Comparison of ENCODE assay signal across 9 mouse cellular contexts in genomic region chr4:148139767-148140097, GRCm38 (mm10). TPM values are rescaled to one million over a fixed set of nuclear protein-coding genes. Genes with fewer than 3 reads are reported as not detected.
DNase-seq lines count a peak whose midpoint lies in the region; ATAC-seq and TF ChIP-seq lines count a peak whose summit lies in the region.
"Had no signal": no experiment of that assay in that cellular context is flagged by ENCODE, and none has a peak within 500 bp of the region (broad histone marks: within the 10 kb centered on the region; RNA-seq: fewer than 3 reads in every experiment).

No protein-coding gene starts in this region.

- peak overlapping the region; percentile 96 for H3K4me2 ChIP-seq in heart, embryonic 15.5 days
- peak overlapping the region; percentile 95 for H3K4me2 ChIP-seq in hindbrain, embryonic 14.5 days (replicated peaks)
- peak overlapping the region; percentile 85 for H3K4me2 ChIP-seq in midbrain, embryonic 12.5 days (replicated peaks)

- H3K4me3 ChIP-seq in heart, embryonic 15.5 days = peak overlapping the region; percentile 83
- H3K4me3 ChIP-seq in bone marrow, adult 2 months (replicated peaks; ENCODE audit: control insufficient read depth, low read depth, low read length) = peak overlapping the region; percentile 90
- H3K4me3 ChIP-seq in hindbrain, embryonic 14.5 days (replicated peaks; ENCODE audit: low read length) = peak overlapping the region; percentile 53
- H3K4me3 ChIP-seq in midbrain, embryonic 12.5 days = peak overlapping the region; percentile 50

- TF ChIP-seq CTCF in bone marrow, adult 2 months (IDR thresholded peaks at IDR 0.05; ENCODE audit: control insufficient read depth, insufficient read depth, low read length) = no peak

- peaks cover 31% of the 10 kb centered on the region for H3K27me3 ChIP-seq in heart, embryonic 15.5 days
- no peaks in the 10 kb centered on the region; the same call in 1 of the 2 replicates for H3K27me3 ChIP-seq in hindbrain, embryonic 14.5 days (ENCODE audit: control insufficient read depth, insufficient read depth, low read length)
- H3K27me3 ChIP-seq in midbrain, embryonic 12.5 days = peaks cover 24% of the 10 kb centered on the region

- ATAC-seq in heart, embryonic 15.5 days (replicated peaks; ENCODE audit: insufficient number of reproducible peaks, insufficient read depth, low FRiP score, low read depth) = no peak
- no peak; the same call in 1 of the 2 replicates for ATAC-seq in hindbrain, embryonic 14.5 days (ENCODE audit: low FRiP score)
- peak; percentile 6 for ATAC-seq in midbrain, embryonic 12.5 days (ENCODE audit: low FRiP score, low read depth)

- H3K36me3 ChIP-seq in heart, embryonic 15.5 days = 0 out of 2 replicates have a peak, but pooled peaks cover under 1% of the 10 kb centered on the region
- peaks cover 14% of the 10 kb centered on the region for H3K36me3 ChIP-seq in hindbrain, embryonic 14.5 days (replicated peaks; ENCODE audit: control insufficient read depth, insufficient read depth)
- peaks cover 11% of the 10 kb centered on the region; the same call in 1 of the 2 replicates for H3K36me3 ChIP-seq in midbrain, embryonic 12.5 days

- peak overlapping the region; percentile 54 for H3K9ac ChIP-seq in heart, embryonic 15.5 days
- H3K9ac ChIP-seq in hindbrain, embryonic 14.5 days = peak overlapping the region; percentile 78
- H3K9ac ChIP-seq in midbrain, embryonic 12.5 days (replicated peaks) = peak overlapping the region; percentile 63

- DNase-seq in heart, postnatal 10 days = no peak
- no peak for DNase-seq in hindbrain, embryonic 14.5 days (ENCODE audit: low spot score)
- no peak for DNase-seq in left cerebral cortex, adult 9 months (ENCODE audit: low spot score in 2 of 2)
- DNase-seq in spleen, adult 18-20 months = no peak
- no peak for DNase-seq in cerebellum, adult 9-11 months

- intact Hi-C loops in heart, postnatal 10 days (cut with DNase I) = loop anchor here (1.0 kb wide), 1 partner anchor 12 kb away; no protein-coding TSS in a partner anchor

- H3K4me1 ChIP-seq in heart, embryonic 15.5 days (replicated peaks) = peaks cover 9% of the 10 kb centered on the region
- no peaks in the 10 kb centered on the region; the same call in 1 of the 2 replicates for H3K4me1 ChIP-seq in bone marrow, adult 2 months (ENCODE audit: control insufficient read depth, insufficient read depth, low read length)
- H3K4me1 ChIP-seq in hindbrain, embryonic 14.5 days (replicated peaks; ENCODE audit: control insufficient read depth, insufficient read depth, low read length) = peaks cover 11% of the 10 kb centered on the region; the same call in 1 of the 2 replicates
- H3K4me1 ChIP-seq in midbrain, embryonic 12.5 days = peaks cover 23% of the 10 kb centered on the region

- no peak for TF ChIP-seq POLR2A in bone marrow, adult 2 months (IDR thresholded peaks at IDR 0.05; ENCODE audit: borderline replicate concordance, control insufficient read depth, low read depth, low read length)

- no peaks in the 10 kb centered on the region for H3K9me3 ChIP-seq in heart, embryonic 15.5 days (replicated peaks)
- H3K9me3 ChIP-seq in hindbrain, embryonic 14.5 days (ENCODE audit: control insufficient read depth, low read length) = no peaks in the 10 kb centered on the region
- H3K9me3 ChIP-seq in midbrain, embryonic 12.5 days = no peaks in the 10 kb centered on the region

- peak overlapping the region; percentile 84; the same call in 1 of the 2 replicates for H3K27ac ChIP-seq in heart, embryonic 15.5 days
- peak overlapping the region; percentile 56; the same call in 1 of the 2 replicates for H3K27ac ChIP-seq in bone marrow, adult 2 months (ENCODE audit: control insufficient read depth, insufficient read depth, low read depth, low read length, poor library complexity)
- H3K27ac ChIP-seq in hindbrain, embryonic 14.5 days = peak overlapping the region; percentile 90
- peak overlapping the region; percentile 86 for H3K27ac ChIP-seq in midbrain, embryonic 12.5 days (replicated peaks)

- under 1% methylated on average over 12 of the region's 12 CpGs for WGBS in heart, embryonic 15.5 days
- under 1% methylated on average over 12 of the region's 12 CpGs for WGBS in bone marrow, adult 2 months
- under 1% methylated on average over 12 of the region's 12 CpGs for WGBS in hindbrain, embryonic 14.5 days
- 0% methylated on average over 12 of the region's 12 CpGs for WGBS in midbrain, embryonic 12.5 days

RNA-seq across cellular contexts. Expression of gene Draxin, which starts 9.2 kb away (rescaled TPM):
- polyA plus RNA-seq in heart, embryonic 15.5 days (2015; fragmentation: Nextera tagmentation; extraction: Ambion mirVana) = 0.15 TPM in 1 of 2 replicates, not detected in the other
- total RNA-seq in heart, postnatal 10 days (2021) = not detected
- polyA plus RNA-seq in bone marrow, adult 2 months (2011; ENCODE audit: insufficient read depth, insufficient read length, low replicate concordance, missing spikeins) = 1.7 and 5.6 TPM in 2 replicates
- 16.9 and 17.4 TPM in 2 replicates for polyA plus RNA-seq in hindbrain, embryonic 14.5 days (2014; fragmentation: Nextera tagmentation; extraction: Ambion mirVana)
- 16.7 and 16.8 TPM in 2 replicates for polyA plus RNA-seq in midbrain, embryonic 12.5 days (2016; fragmentation: Nextera tagmentation; extraction: Ambion mirVana)

RNA-seq across cellular contexts. Expression of gene Mad2l2, which starts 9.5 kb away (rescaled TPM):
- polyA plus RNA-seq in heart, embryonic 15.5 days (2015; fragmentation: Nextera tagmentation; extraction: Ambion mirVana) = 30.9 and 35.4 TPM in 2 replicates
- 10 to 100 TPM; 12.5 to 15.1 TPM for total RNA-seq in heart, postnatal 10 days (2021)
- polyA plus RNA-seq in bone marrow, adult 2 months (2011; ENCODE audit: insufficient read depth, insufficient read length, low replicate concordance, missing spikeins) = 7.4 and 13.9 TPM in 2 replicates
- 114 and 124 TPM in 2 replicates for polyA plus RNA-seq in hindbrain, embryonic 14.5 days (2014; fragmentation: Nextera tagmentation; extraction: Ambion mirVana)
- 94.7 and 95.2 TPM in 2 replicates for polyA plus RNA-seq in midbrain, embryonic 12.5 days (2016; fragmentation: Nextera tagmentation; extraction: Ambion mirVana)

RNA-seq across cellular contexts. Expression of gene Fbxo6, which starts 12.2 kb away (rescaled TPM):
- polyA plus RNA-seq in heart, embryonic 15.5 days (2015; fragmentation: Nextera tagmentation; extraction: Ambion mirVana) = 18.8 and 19.7 TPM in 2 replicates
- total RNA-seq in heart, postnatal 10 days (2021) = 10 to 100 TPM; 26.4 to 26.9 TPM
- 3.4 and 11.2 TPM in 2 replicates for polyA plus RNA-seq in bone marrow, adult 2 months (2011; ENCODE audit: insufficient read depth, insufficient read length, low replicate concordance, missing spikeins)
- 18.1 and 18.3 TPM in 2 replicates for polyA plus RNA-seq in hindbrain, embryonic 14.5 days (2014; fragmentation: Nextera tagmentation; extraction: Ambion mirVana)
- 14.6 and 17.1 TPM in 2 replicates for polyA plus RNA-seq in midbrain, embryonic 12.5 days (2016; fragmentation: Nextera tagmentation; extraction: Ambion mirVana)

RNA-seq across cellular contexts. Expression of gene Fbxo44, which starts 20.6 kb away (rescaled TPM):
- polyA plus RNA-seq in heart, embryonic 15.5 days (2015; fragmentation: Nextera tagmentation; extraction: Ambion mirVana) = 26.5 and 27.0 TPM in 2 replicates
- total RNA-seq in heart, postnatal 10 days (2021) = 10 to 100 TPM; 11.2 to 11.8 TPM
- polyA plus RNA-seq in bone marrow, adult 2 months (2011; ENCODE audit: insufficient read depth, insufficient read length, low replicate concordance, missing spikeins) = 1.7 TPM in 1 of 2 replicates, not detected in the other
- 98.6 and 101 TPM in 2 replicates for polyA plus RNA-seq in hindbrain, embryonic 14.5 days (2014; fragmentation: Nextera tagmentation; extraction: Ambion mirVana)
- 77.4 and 79.8 TPM in 2 replicates for polyA plus RNA-seq in midbrain, embryonic 12.5 days (2016; fragmentation: Nextera tagmentation; extraction: Ambion mirVana)

RNA-seq across cellular contexts. Expression of gene Fbxo2, which starts 20.7 kb away (rescaled TPM):
- polyA plus RNA-seq in heart, embryonic 15.5 days (2015; fragmentation: Nextera tagmentation; extraction: Ambion mirVana) = 0.59 and 1.5 TPM in 2 replicates
- not detected for total RNA-seq in heart, postnatal 10 days (2021)
- polyA plus RNA-seq in bone marrow, adult 2 months (2011; ENCODE audit: insufficient read depth, insufficient read length, low replicate concordance, missing spikeins) = not detected in 2 replicates
- polyA plus RNA-seq in hindbrain, embryonic 14.5 days (2014; fragmentation: Nextera tagmentation; extraction: Ambion mirVana) = 13.1 and 14.0 TPM in 2 replicates
- polyA plus RNA-seq in midbrain, embryonic 12.5 days (2016; fragmentation: Nextera tagmentation; extraction: Ambion mirVana) = 1.5 and 2.1 TPM in 2 replicates
- total RNA-seq: monocyte, adult 5-6 weeks had no signal
